Mouse (Mus musculus) gastrocnemius, adult 18-20 months (tissue): ENCODE results near the gene Adora1. TPM values are rescaled to one million over a fixed set of nuclear protein-coding genes. Genes with fewer than 3 reads are reported as not detected.
A peak's percentile ranks its signal among the peaks of the same experiment; 100 is the strongest.

Source experiments
- DNase-seq: peaks from one replicate; pipeline ENCODE4 v3.0.0; 2021; ENCODE audit warnings: low spot score
- total RNA-seq, 2 experiments: library from RNA; stranded (reverse); gene quantifications; 2 replicates each; pipeline ENCODE4 v1.2.3; 2021

The Adora1 gene
- total RNA-seq, 2 experiments from 2014 or later = 0.25 to 0.66 TPM

GRCm38 (mm10) chr1:134240701-134241100 lies 5.5 kb upstream of the Adora1 start:
- DNase-seq = no peak

DNA sequence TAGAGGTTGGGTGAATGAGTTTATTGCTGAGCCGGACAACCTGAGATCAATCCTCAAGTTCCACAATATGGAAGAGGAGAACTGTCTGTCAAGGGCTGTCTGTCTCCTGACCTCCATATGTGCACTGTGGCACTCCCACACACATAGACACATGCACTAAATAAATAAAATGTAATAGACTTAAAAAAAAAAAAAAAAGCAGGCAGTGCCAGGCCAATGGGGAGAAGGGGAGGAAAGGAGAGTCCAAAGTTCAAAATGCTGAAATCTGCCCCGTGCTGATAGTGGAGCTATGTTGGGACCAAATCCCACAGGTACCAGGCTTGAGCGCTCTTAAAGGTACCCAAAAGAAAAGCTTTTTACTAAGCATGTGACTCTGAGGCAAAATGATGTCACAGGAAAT lies 2.2 kb upstream of the Adora1 start:
- no peak for DNase-seq

DNA sequence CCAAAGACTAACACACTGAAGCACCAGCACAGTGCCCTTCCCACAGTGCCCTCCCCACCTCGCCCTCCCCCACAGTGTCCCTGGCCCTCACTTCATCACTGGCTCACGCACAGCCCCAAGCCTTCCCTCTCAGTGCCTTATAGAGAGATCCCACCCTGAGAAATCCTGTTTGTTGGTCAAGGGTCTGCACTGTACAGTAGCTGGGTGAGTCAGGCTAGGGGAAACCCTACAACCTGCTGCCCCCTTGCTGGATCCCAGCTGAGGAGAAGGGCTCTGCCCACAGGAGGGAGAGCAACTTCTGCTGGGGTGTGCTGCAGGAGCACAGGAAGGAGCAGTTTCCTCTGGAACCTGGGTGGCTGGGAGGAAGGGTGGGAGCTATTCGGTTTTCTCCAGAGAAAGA lies 911 bp upstream of the Adora1 start:
- no peak for DNase-seq

GRCm38 (mm10) chr1:134234455-134235390 lies 508 bp downstream of the Adora1 start:
- peak; percentile 40 for DNase-seq

DNA sequence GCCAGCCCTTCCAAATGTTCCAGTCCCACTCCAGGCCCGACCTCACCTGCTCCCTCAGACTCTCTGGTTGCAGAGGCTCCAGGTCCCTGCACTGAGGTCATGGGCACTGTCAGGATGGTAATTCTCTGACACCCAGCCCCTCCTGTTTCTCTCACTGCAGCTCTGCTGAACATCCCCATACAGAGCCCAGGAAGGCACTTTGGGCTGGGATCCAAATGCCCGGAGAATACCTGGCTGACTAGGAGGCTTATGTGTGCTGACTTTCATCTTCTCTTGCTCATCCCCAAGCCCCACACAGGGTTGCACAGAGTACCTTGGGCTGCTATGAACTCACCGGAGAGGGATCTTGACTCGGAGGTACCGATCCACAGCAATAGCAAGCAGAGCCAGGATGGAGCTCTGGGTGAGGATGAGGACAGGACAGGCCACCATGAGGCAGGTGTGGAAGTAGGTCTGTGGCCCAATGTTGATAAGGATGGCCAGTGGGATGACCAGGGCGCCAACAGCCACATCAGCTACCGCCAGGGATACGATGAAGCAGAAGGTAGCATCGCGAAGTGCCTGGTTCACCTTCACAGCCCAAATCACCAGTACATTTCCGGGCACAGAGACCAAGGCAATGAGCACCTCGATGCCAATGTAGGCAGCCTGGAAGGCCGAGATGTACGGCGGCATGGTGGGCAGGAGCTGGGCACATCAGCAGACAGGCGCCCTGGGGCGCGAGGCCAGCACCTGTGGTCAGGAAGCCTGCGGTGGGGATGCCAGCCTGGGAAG lies 1.4 kb downstream of the Adora1 start:
- no peak for DNase-seq

- no peak for DNase-seq
Observed at GRCm38 (mm10) chr1:134232778-134233531, 2.3 kb downstream of the Adora1 start.

DNA sequence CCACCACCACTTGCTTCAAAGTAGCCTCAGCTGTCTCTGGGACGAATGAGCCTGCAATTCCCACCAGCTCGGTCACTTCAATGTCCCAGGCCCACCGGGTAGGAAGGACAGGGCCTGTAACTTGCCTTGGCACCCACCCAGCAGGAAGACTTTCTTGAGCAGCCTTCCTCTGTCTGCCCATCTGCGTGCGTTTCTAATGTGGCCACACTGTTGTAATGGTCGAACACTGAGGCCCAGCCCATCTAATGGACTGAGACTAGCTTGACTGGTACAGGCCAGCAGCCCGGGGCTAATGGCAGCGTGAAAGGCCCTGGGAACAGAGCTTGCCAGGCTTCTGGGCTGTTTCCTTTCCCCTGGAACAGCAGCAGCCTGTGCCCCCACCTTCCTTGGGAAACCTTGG lies 2.9 kb downstream of the Adora1 start:
- no peak for DNase-seq

GRCm38 (mm10) chr1:134231681-134232080 lies 3.5 kb downstream of the Adora1 start:
- no peak for DNase-seq

- DNase-seq = no peak
Observed at GRCm38 (mm10) chr1:134231270-134231669, 4.0 kb downstream of the Adora1 start.

DNA sequence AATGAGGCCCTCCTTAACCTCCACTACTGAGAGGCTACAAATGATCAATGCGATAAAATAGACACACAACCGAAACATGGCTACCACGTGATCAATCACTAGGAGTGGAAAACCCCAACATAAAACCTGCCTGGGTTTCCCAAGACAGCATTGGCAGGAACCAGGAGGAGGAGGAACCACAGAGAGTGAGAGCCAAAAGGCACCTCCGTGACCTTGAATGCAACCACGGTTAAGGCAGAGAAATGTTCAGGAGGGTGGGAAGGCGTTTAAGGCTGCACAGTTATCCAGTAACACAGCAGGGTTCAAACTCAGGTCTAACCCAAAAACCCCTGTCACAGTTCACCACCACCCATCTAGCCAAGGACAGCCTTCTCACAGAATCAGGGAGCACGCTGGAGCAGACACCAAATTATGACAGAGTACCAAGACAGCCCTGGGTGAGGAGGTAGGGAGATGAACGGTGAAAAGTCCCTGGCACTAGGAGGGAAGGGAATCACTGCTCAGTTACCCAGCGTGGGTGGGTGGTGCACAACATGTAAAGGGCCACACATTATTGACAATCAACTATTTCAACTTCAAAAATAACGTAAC lies 4.5 kb downstream of the Adora1 start:
- DNase-seq = no peak

DNA sequence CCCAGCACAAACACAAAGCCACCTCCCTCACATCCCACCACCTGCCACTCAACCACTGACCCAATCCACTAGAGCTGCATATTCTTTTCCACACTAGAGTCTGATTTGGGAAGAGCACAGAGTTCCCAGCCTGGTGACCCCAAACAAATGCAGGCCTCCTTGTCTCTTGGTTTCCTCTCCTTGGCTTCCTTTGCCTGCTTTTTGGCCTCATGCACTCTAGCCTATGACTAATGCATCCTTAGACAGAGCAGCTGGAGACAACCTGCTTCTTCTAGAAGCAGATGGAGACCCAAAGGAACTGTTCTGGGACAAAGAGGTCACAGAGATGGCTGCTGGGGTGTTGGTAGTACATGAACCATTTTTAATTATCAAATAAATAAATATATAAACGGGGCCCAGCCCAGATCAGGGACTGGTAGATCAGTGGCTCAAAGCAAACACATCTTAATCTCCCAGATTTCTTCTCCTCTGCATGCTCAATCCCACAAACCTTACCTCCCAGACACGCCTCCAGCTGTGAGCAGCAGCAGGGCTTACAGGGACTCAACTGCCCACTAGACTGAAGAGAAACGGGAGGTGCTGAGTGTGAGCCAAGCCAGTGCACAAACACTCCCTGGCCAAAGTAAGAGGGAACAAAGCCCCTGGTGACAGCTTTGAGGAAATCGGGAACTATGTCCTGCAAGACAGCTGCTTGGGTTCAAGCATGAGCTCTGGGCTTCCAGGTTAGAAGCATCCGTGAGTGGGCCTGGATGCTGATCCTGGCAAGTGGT lies 5.2 kb downstream of the Adora1 start:
- no peak for DNase-seq

DNA sequence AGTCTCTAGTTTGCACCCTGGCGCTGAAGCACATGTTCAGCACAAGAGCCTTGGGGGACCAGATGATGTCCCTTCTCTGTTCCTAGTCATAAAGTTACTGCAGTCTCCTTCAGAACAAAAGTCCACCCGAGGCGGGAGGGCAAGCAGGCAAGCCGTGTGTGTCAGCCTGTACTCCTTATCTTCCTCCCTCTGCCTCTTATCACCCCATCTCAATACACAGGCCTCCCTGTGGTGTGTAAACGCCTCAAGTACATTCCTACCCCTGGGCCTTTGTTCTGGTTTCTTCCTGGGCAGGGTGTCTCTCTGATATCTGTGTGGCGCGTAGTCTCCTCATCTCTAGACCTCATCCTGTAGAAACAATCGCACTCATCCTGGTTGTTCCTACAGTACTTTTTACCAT lies 8.5 kb downstream of the Adora1 start:
- DNase-seq = no peak

DNA sequence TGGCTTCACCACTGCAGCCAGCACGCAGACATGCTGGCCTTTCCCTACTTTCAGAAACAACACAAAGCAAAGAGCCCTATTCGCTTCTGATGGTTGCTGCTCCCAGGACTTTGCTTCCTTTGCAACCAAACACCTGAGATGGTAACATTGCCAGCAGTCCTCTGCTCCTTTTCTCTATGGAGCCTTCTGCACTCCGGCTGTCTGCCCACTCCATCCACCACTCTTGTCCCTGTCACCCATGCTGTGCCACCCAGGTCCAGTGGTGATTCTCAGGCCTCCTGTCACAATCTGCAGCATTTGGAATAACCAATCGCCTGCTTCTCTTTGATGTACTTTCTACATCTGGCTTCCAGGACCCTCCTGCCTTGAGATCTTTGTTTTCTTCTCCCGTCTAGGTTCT lies 9.9 kb downstream of the Adora1 start:
- no peak for DNase-seq

DNA sequence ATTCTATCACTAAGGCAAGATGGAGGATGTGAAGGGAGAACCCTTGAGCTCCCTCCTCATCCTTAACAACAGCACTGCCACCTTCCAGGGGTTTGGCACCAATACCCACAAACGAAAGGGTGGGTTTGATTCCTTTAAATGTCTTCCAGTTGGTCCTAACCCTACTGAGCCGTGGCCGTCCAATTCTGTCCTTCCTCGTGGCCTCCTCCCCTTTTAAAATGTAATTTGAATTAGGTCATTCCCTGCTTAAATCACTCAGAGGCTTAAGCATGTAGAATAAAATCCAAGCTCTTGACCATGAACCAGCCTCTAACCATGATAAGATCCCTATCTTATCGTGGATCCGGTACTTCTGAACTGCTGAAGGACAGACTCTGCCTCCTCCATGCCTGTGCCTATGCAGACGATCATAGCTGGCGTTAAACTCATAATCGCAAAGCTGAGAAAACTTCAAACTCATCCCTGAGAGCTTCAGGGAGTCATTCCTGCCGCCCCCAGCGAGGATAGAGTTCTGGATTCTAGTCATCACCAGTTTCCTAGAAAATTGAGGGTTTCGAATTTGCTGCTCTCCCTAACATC lies 10.5 kb downstream of the Adora1 start:
- no peak for DNase-seq

DNA sequence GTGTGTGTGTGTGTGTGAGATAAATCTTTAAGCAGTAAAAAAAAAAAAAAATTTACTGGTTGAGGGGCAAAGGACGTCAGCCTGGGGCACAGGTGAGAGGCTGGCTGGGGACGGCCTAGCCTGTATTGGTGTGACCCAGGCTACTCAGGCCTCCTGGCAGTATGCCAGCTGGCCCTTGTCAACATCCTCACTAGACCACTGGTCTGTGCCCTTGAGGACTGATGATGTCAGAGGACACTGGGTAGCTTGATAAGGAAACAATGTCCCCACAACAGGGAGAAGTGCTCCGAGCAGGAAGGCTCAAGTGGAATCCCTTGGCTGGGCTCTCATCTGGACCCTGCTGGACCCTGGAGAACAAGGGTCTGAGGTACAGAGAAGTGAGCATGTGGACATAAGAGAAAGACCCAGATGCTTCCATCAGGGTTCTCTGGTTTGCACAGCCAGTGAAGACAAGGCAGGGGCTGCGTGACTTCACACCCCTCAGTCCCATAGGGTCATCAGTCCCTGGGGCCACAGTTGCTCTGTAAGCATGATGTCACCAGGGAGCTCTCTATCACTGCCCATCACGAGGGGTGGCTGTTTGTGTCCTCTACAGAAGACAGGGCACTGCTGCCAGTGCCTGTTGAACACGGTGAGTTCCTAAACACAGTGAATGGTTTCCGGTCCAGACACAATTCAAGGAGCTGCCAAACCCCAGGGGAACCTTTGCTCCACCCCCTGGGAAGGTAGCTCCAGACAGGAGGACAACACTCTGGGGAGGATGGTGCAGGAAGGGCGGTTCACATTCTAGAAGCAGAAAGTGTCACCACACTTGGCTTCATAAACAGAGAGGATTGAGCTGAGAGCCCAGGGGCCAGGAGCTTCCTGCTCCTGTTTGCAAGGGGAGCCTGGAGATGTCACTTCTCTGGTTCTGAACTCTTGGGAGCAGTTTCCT lies 12.8 kb downstream of the Adora1 start:
- no peak for DNase-seq

DNA sequence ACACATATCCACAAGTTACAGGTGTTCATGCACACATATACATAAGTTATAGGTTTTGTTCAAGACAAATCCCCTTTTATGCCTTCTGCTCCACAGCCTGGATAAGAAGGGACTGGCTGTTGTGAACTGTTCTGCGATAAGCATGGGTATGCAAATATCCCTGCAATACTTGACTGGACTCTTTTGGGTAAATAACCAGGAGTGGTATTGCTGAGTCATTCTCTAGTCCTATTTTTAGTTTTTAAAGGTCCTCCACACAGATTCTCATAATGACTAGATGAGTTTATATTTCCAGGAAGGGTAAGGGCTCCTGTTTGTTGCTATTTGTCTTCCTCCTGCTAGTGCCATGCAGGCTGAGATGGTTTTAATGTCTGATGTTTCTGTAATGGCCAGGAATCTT lies 14.1 kb downstream of the Adora1 start:
- no peak for DNase-seq

- no peak for DNase-seq
Observed at GRCm38 (mm10) chr1:134219608-134220007, 15.6 kb downstream of the Adora1 start.

DNA sequence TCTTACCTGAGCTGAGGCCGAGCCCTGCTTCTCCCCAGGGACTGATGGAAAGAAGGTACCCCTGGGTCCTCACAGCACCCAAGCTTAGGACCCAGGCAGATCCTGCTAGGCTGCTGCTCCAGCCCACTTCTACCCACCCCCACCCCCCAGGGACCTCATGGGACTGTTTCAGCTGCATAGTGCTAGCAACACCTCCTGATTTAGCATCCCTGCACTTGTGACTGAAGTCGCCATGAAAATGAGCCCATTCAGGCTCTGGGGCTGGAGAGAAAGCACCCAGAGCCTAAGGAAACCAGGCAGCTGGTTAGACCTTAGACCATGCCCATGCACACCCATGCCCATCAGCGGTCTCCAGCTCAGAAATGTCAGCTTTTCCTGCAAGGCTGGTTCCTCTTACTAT lies 17.3 kb downstream of the Adora1 start:
- no peak for DNase-seq

- DNase-seq = no peak
Observed at GRCm38 (mm10) chr1:134217028-134217481, 18.2 kb downstream of the Adora1 start.
